Mouse (Mus musculus) gastrocnemius, postnatal 14 days (tissue): ENCODE data around the gene Gcdh. TPM values are rescaled to one million over a fixed set of nuclear protein-coding genes. Genes with fewer than 3 reads are reported as not detected.
A peak's percentile ranks its signal among the peaks of the same experiment; 100 is the strongest.

Experiments
- DNase-seq: peaks from one replicate; pipeline ENCODE4 v3.0.0; 2021; ENCODE audit warnings: mixed read lengths
- intact Hi-C: fragments of 180-260 bp; cut with DNase I; formaldehyde crosslinking; loops from one replicate; pipeline ENCODE4 v1.15.1; 2025; ENCODE audit warnings: low total_unique reads
- total RNA-seq, 2 experiments: library from RNA; stranded (reverse); gene quantifications; 2 replicates each; pipeline ENCODE4 v1.2.3; 2021

Gene Gcdh
- total RNA-seq, 2 experiments from 2014 or later: 23.3 to 30.0 TPM

- no peak for DNase-seq
- intact Hi-C loops: no loop called here
Observed at GRCm38 (mm10) chr8:84884728-84885127, 9.0 kb downstream of the Gcdh start.

- no peak for DNase-seq
- intact Hi-C loops: no loop called here
Observed at GRCm38 (mm10) chr8:84878915-84879314, 14.8 kb downstream of the Gcdh start.

- intact Hi-C loops: no loop called here
- DNase-seq: no peak
Observed at GRCm38 (mm10) chr8:84877297-84878035, 16.3 kb downstream of the Gcdh start.

GRCm38 (mm10) chr8:84874339-84874738, 19.4 kb downstream of the Gcdh start:
- intact Hi-C loops: no loop called here
- DNase-seq: no peak

GRCm38 (mm10) chr8:84873016-84873415, 20.7 kb downstream of the Gcdh start:
- no peak for DNase-seq
- intact Hi-C loops: no loop called here

- DNase-seq: peak; percentile 38
- intact Hi-C loops: no loop called here
Observed at GRCm38 (mm10) chr8:84872309-84872965, 21.3 kb downstream of the Gcdh start.

- intact Hi-C loops: no loop called here
- DNase-seq: peak; percentile 80
Observed at GRCm38 (mm10) chr8:84871376-84872308, 22.1 kb downstream of the Gcdh start, which contains the start of gene Syce2. Gene Syce2 (plus strand): TSS chr8:84872111.

GRCm38 (mm10) chr8:84856864-84857441, 36.8 kb downstream of the Gcdh start, which contains the start of gene Farsa:
Gene Farsa (plus strand): TSS chr8:84856989.
- DNase-seq: peak; percentile 92
- intact Hi-C loops: no loop called here

GRCm38 (mm10) chr8:84856434-84856833, 37.3 kb downstream of the Gcdh start:
- no peak for DNase-seq
- intact Hi-C loops: no loop called here

- no peak for DNase-seq
Observed at GRCm38 (mm10) chr8:84847684-84848435, 45.9 kb downstream of the Gcdh start.

GRCm38 (mm10) chr8:84846722-84847572, 46.8 kb downstream of the Gcdh start, which contains the start of gene Calr:
Gene Calr (minus strand): TSS chr8:84846934.
- peak; percentile 99 for DNase-seq
- intact Hi-C loops: no loop called here

More at GRCm38 (mm10) chr8:84847684-84848435, 45.9 kb downstream of the Gcdh start:
- intact Hi-C loops: no loop called here

GRCm38 (mm10) chr8:84846094-84846721, 47.5 kb downstream of the Gcdh start:
- intact Hi-C loops: no loop called here
- DNase-seq: peak; percentile 14

- peak; percentile 50 for DNase-seq
- intact Hi-C loops: no loop called here
Observed at GRCm38 (mm10) chr8:84845355-84846093, 48.2 kb downstream of the Gcdh start.

GRCm38 (mm10) chr8:84844397-84845070, 49.2 kb downstream of the Gcdh start:
- intact Hi-C loops: no loop called here

GRCm38 (mm10) chr8:84841514-84841913, 52.2 kb downstream of the Gcdh start:
- no peak for DNase-seq
- intact Hi-C loops: no loop called here

More at GRCm38 (mm10) chr8:84844397-84845070, 49.2 kb downstream of the Gcdh start:
- no peak for DNase-seq
